Mouse (Mus musculus) c-Kit-positive CD71-positive TER-119-positive erythroid progenitor cells, embryonic 14.5 days (primary cell): ENCODE data around the gene Unc50.
A peak's percentile ranks its signal among the peaks of the same experiment; 100 is the strongest.

Source experiments
- DNase-seq: peaks from one replicate; pipeline ENCODE4 v3.0.0-alpha.2; 2013; ENCODE audit warnings: low spot score

Gene Unc50

GRCm38 (mm10) chr1:37448361-37449095, 18.6 kb downstream of the Unc50 start:
- DNase-seq = no peak

GRCm38 (mm10) chr1:37451270-37451669, 21.3 kb downstream of the Unc50 start:
- no peak for DNase-seq

GRCm38 (mm10) chr1:37457546-37457945, 27.6 kb downstream of the Unc50 start:
- no peak for DNase-seq

DNA sequence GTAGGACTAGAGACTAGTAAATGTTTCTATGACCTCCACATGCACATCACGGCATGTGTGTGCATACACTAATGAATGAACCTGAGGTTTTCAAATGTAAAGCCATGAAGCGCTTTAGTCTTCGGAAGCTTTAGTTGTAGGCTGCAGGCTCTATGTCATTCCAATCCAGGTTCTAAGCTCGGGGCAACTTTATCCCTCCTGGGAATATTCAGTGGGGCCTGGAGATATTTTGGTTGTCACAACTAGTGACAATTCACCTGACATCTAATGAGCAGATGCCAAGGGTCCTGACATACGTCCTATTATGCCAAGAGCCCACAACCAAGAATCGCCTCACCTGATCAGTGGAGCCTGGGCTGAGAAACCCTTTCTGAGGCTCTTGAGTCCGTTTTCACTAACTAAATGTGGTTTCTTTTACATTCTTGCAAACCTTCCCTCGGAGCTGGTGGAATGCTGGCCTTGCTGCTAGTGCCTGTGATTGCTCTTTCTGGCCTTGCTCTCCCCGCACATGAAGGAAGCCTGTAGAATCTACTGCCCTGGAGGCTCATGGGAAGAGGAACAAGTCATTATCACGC, 35.0 kb downstream of the Unc50 start:
- DNase-seq = no peak

DNA sequence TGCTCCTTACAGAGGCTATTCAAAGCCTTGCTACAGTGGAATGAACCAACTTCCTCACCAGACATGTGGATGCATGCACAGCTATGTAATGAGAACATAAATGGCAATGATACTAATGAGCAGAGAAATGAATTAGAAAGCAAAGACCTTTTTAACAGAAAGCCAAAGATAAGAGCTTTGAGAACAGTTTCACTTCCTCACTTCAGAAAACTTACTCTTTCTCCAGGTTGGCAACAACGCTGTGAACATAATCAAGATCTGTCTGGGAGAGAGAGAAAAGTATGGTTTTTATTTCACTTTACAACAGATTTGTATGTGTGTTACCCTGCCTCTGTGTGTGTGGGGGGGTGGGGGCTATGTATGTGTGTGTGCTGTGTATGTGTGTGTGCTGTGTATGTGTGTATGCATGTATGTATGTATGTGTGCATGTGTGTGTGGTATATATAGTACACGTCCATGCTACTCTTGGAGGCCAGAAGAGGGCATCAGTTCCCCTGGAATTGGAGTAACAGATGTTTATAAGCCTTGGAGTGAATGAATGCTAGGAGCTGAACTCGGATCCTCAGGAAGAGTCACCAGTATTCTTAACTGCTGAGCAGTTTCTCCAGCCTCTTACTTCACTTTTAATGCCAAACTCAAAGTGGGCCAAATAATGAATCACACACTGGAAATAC, 36.5 kb downstream of the Unc50 start:
- no peak for DNase-seq

DNA sequence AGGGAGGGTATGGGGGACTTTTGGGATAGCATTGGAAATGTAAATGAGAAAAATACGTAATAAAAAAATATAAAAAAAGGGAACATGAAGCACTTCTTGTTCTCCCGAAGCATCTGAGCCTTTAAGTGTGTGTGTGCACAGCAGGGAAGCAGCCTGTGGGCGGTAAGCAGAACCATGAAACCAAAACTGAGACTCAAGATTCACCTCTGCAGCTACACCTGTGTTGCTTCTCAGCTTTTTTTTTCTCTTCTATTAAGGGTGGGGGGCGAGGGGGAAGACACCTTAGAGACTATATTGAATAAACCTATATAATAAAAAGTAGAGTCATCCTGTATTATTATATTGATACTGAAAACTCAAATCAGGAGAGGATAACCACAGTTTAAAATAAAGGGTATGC, 37.9 kb downstream of the Unc50 start:
- no peak for DNase-seq

- DNase-seq = no peak
Observed at GRCm38 (mm10) chr1:37469007-37469406, 39.1 kb downstream of the Unc50 start.

DNA sequence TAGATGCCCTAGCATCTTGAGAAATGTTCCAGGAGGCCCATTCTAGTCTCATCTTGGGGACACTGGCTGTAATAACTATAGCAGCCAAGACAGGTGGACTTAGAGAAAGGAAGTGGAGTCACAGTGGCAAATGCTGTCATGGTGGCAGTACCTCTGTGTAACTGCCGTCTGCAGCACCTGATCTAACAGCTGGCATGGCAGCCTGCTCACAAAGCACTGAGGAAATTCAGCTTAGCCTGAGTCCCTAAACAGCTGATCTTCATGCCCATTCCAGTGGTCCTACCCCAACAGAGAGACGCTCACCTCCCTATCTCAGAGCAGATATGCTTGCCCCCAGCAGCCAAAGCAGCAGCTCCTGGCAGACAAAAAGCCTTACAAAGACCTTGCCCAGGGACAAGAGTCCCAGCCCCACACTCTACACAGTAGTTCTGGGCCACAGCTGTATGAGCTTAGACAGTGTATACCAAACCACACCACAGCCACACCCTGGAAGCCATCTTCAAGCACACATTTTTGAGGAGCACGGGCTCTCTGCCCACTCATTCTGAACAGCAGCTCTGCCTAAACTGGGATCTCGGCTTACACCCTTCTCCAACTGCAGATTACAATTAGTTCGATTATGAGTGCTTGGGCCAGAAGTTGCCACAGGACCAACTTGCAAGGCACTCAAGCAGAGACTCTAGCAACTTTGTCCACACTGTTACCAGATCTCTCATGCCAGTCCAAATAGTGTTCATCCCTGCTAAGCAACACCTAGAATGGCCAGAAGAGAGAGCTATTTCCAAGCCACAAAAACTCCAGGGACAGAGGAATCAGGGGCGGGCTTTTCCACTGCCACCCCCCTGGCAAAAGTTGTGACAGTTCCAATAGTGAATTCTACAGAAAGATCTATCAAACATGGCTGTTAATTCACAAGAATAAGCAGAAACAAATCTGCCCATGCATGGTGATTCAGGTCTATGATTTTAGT, 41.5 kb downstream of the Unc50 start:
- no peak for DNase-seq

- DNase-seq = no peak
Observed at GRCm38 (mm10) chr1:37473251-37473650, 43.3 kb downstream of the Unc50 start.

GRCm38 (mm10) chr1:37474046-37474445, 44.1 kb downstream of the Unc50 start:
- no peak for DNase-seq

DNA sequence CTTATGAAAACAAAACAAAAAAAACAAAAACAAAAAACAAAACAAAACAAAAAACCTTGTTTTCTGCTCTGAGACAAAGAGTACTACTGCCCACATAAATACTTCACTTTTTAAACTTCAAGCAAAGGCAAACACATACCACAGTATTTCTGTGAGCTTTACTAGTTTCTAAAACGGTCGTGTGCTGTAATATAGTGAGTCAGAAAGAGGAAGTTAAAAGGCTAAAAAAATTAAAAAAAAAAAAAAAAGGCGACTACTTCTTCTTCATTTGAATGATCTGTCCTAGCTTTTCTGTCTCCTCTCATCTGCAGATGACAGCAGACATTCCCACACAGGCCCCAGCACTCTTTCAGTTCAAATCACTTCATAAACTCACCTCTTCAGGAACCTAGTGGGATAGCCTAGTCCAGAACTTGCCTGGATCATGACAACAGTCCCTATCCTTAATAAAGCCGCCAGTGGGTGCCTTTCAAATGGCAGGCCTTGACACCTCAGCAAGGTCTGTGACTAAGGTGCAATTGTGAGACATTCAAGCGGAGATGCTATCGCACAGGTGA, 44.8 kb downstream of the Unc50 start:
- DNase-seq = no peak

- DNase-seq = no peak
Observed at GRCm38 (mm10) chr1:37475312-37475711, 45.4 kb downstream of the Unc50 start.

GRCm38 (mm10) chr1:37477250-37477649, 47.3 kb downstream of the Unc50 start:
- DNase-seq = no peak

DNA sequence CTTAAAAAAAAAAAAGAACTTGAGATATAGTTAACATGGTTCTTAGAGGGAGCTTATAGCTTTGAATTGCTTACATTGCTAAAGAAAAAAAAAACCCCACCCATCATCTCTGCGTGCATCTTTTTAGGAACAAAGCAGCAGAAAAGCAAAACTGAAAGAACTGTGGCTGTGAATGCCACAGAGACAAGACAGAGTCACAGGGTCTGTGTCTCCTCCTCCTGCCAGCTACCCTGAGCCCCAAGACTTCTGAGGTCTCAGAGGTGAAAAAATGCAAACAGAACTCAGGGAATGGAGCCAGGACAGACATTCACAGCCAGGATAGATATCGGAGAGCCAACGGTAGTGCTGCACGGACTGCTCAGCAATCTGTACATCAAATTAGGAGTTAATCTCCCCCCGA, 48.0 kb downstream of the Unc50 start:
- DNase-seq = no peak

DNA sequence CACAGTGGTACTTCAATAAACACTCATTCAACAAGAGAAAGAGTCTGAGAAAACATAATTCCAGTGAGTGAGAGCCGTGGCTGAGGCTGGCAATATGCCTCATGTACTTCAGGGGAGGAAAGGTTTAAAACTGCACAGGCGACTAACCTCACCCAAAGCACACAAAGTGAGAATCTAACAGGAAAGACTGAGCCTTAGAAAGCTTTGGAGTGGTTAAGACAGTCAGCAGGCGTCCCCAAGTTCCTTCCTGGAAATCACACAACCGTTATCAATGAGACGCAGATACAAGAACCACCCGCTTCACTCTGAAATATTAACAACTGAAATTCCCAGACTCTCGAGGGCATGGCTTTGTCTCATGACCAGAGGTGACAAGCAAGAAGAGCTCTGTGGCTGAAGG, 48.5 kb downstream of the Unc50 start:
- DNase-seq = peak; percentile 90

- peak; percentile 78 for DNase-seq
Observed at GRCm38 (mm10) chr1:37479074-37479473, 49.1 kb downstream of the Unc50 start.

DNA sequence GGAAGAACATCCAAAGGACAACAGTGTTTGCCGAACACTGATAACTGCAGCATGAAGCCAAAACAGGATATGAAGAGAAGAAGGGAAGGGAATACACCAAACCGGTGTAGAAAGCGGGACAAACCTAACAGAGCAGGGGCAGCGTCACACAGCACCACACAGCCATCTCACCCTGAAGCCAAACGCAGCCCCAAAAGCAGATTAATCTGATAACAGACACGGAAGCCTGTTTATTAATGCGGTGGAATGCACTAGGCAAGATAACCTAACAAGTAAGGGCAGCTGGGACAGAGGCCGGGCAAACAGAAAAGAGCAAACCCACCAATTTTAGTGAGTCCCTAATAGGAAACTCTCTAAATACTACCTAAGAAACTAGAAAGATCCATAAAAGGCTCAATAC, 49.8 kb downstream of the Unc50 start:
- DNase-seq = peak; percentile 58

DNA sequence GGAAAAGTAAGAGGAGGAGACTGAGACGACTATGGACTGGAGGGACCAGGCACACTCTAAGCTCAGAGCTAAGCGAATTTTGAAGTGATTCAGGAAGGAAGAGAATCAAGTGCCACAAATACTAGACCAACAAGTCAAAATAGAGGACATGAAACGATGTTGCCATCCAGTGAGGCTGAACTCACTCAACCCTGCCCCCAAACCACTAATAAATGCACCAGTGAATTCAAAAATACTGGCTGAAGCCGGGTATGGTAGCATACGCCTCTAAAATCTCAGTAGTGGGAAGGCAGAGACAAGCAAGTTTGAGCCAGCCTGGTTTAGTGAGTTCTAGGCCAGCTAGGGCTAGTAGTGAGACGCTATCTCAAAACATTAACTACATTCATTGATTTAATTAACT, 50.8 kb downstream of the Unc50 start:
- DNase-seq = no peak

GRCm38 (mm10) chr1:37481331-37481730, 51.4 kb downstream of the Unc50 start:
- no peak for DNase-seq

GRCm38 (mm10) chr1:37484612-37485011, 54.7 kb downstream of the Unc50 start:
- DNase-seq = no peak

- DNase-seq = no peak
Observed at GRCm38 (mm10) chr1:37486439-37486838, 56.5 kb downstream of the Unc50 start.

DNA sequence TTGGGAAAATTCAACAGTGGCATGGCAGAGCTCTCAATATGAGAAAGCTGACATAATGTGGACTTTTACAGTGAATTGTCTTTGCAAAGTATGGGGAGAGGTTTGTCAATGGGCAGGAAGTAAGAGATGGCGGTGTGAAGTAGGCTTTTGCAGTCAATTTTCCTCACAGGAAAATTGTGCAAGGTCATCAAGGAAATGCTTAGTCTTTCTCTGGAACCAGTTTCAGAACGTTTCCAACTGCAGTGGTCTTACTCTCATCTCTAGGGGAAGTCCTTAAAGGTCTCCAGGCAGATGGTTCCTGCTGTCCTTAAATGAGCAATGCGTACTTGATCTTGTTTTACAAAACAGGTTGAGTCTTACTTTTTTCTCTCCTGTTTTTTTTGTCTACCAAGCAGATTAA, 57.1 kb downstream of the Unc50 start:
- no peak for DNase-seq
